Mouse (Mus musculus) heart, embryonic 10.5 days (tissue): ENCODE measurements around the gene Sh3d19. TPM values are rescaled to one million over a fixed set of nuclear protein-coding genes. Genes with fewer than 3 reads are reported as not detected.

Source experiments
- DNase-seq: peaks from one replicate; pipeline ENCODE4 v3.0.0-alpha.2; 2017; ENCODE audit warnings: low spot score
- H3K27ac ChIP-seq: fragments of 300-500 bp; sonication (generic); 2 replicates; pipeline ENCODE4 v1.5.1; 2016; ENCODE audit warnings: mild to moderate bottlenecking
- H3K27me3 ChIP-seq: fragments of 300-500 bp; sonication (generic); 2 replicates; pipeline ENCODE4 v1.6.1; 2016; ENCODE audit warnings: mild to moderate bottlenecking; ENCODE audit not compliant: poor library complexity, insufficient read depth, severe bottlenecking
- H3K36me3 ChIP-seq: fragments of 300-500 bp; sonication (generic); 2 replicates; pipeline ENCODE4 v1.6.1; 2016; ENCODE audit warnings: mild to moderate bottlenecking, moderate library complexity
- H3K4me1 ChIP-seq: fragments of 300-500 bp; sonication (generic); 2 replicates; pipeline ENCODE4 v1.6.1; 2016; ENCODE audit warnings: mild to moderate bottlenecking
- H3K4me3 ChIP-seq: fragments of 300-500 bp; sonication (generic); 2 replicates; pipeline ENCODE4 v1.5.1; 2016; ENCODE audit warnings: mild to moderate bottlenecking, moderate library complexity
- H3K9me3 ChIP-seq: fragments of 300-500 bp; sonication (generic); 2 replicates; pipeline ENCODE4 v1.6.1; 2016; ENCODE audit warnings: mild to moderate bottlenecking, moderate library complexity
- WGBS: fragments of 180-500 bp; shearing (Covaris S2); methylation state at CpG from one replicate; pipeline ENCODE4 v1.1.7; 2016; 5-methylcytosine and 5-hydroxymethylcytosine counted together
- polyA plus RNA-seq: library from polyadenylated mRNA; unstranded; fragments of >200 nt; fragmentation: Nextera tagmentation; extraction: Ambion mirVana; gene quantifications from 2 replicates; pipeline ENCODE4 v1.2.1, GENCODE M21; 2016

The Sh3d19 gene
- polyA plus RNA-seq, 1 experiment from 2014 or later = 17.7 TPM

- Histone ChIP-seq H3K9me3 (no peaks in the 10 kb centered on the region), H3K27ac (peak overlapping the region; percentile 67)
Measured at GRCm38 (mm10) chr3:86110077-86110476, 139.2 kb downstream of the Sh3d19 start.

GRCm38 (mm10) chr3:86112766-86113165 is 141.9 kb downstream of the Sh3d19 start:
- Histone ChIP-seq H3K4me1 (0 out of 2 replicates have a peak, but pooled peaks cover 3% of the 10 kb centered on the region), H3K27ac (no peak overlapping the region), H3K4me3 (no peak overlapping the region), H3K9me3 (no peaks in the 10 kb centered on the region), H3K27me3 (no peaks in the 10 kb centered on the region), H3K36me3 (peaks cover 20% of the 10 kb centered on the region)
- no peak for DNase-seq
- WGBS = 85% methylated on average over 7 of the region's 7 CpGs

More at GRCm38 (mm10) chr3:86110077-86110476, 139.2 kb downstream of the Sh3d19 start:
- WGBS = 19% methylated on average over 10 of the region's 10 CpGs
- 0 out of 2 replicates have a peak, but pooled peaks cover 6% of the 10 kb centered on the region for H3K36me3 ChIP-seq
- peak overlapping the region; percentile 27; the same call in 1 of the 2 replicates for H3K4me3 ChIP-seq
- peak; percentile 90 for DNase-seq
- 0 out of 2 replicates have a peak, but pooled peaks cover 3% of the 10 kb centered on the region for H3K4me1 ChIP-seq
- H3K27me3 ChIP-seq = no peaks in the 10 kb centered on the region

- Histone ChIP-seq H3K27me3 (no peaks in the 10 kb centered on the region), H3K9me3 (no peaks in the 10 kb centered on the region), H3K27ac (no peak overlapping the region), H3K36me3 (peaks cover 20% of the 10 kb centered on the region), H3K4me1 (0 out of 2 replicates have a peak, but pooled peaks cover 7% of the 10 kb centered on the region), H3K4me3 (no peak overlapping the region)
- 65% methylated on average over 12 of the region's 12 CpGs for WGBS
- no peak for DNase-seq
Measured at GRCm38 (mm10) chr3:86114659-86115338, 143.9 kb downstream of the Sh3d19 start.

GRCm38 (mm10) chr3:86116951-86117350 is 146.0 kb downstream of the Sh3d19 start:
- DNase-seq = no peak
- WGBS = 80% methylated on average over 4 of the region's 4 CpGs
- H3K27me3 ChIP-seq = no peaks in the 10 kb centered on the region
- H3K4me3 ChIP-seq = no peak overlapping the region
- H3K27ac ChIP-seq = no peak overlapping the region
- peaks cover 30% of the 10 kb centered on the region for H3K36me3 ChIP-seq
- 0 out of 2 replicates have a peak, but pooled peaks cover 4% of the 10 kb centered on the region for H3K4me1 ChIP-seq
- H3K9me3 ChIP-seq = no peaks in the 10 kb centered on the region

GRCm38 (mm10) chr3:86119237-86119932 is 148.5 kb downstream of the Sh3d19 start:
- no peak overlapping the region for H3K27ac ChIP-seq
- no peaks in the 10 kb centered on the region for H3K9me3 ChIP-seq
- H3K27me3 ChIP-seq = no peaks in the 10 kb centered on the region
- 0 out of 2 replicates have a peak, but pooled peaks cover 9% of the 10 kb centered on the region for H3K4me1 ChIP-seq
- no peak for DNase-seq
- 64% methylated on average over 16 of the region's 16 CpGs for WGBS
- H3K4me3 ChIP-seq = no peak overlapping the region
- H3K36me3 ChIP-seq = peaks cover 33% of the 10 kb centered on the region

GRCm38 (mm10) chr3:86122156-86122555 is 151.2 kb downstream of the Sh3d19 start:
- Histone ChIP-seq H3K9me3 (no peaks in the 10 kb centered on the region), H3K27ac (no peak overlapping the region), H3K27me3 (no peaks in the 10 kb centered on the region), H3K36me3 (peaks cover 19% of the 10 kb centered on the region), H3K4me1 (0 out of 2 replicates have a peak, but pooled peaks cover 9% of the 10 kb centered on the region), H3K4me3 (no peak overlapping the region)
- DNase-seq = no peak

GRCm38 (mm10) chr3:86123251-86123746 is 152.4 kb downstream of the Sh3d19 start:
- H3K36me3 ChIP-seq = peaks cover 22% of the 10 kb centered on the region
- WGBS = 70% methylated on average over 8 of the region's 8 CpGs

GRCm38 (mm10) chr3:86129757-86130156 is 158.8 kb downstream of the Sh3d19 start:
- 14% methylated on average over 6 of the region's 6 CpGs for WGBS

More at GRCm38 (mm10) chr3:86123251-86123746, 152.4 kb downstream of the Sh3d19 start:
- H3K27me3 ChIP-seq = no peaks in the 10 kb centered on the region
- H3K27ac ChIP-seq = no peak overlapping the region
- 0 out of 2 replicates have a peak, but pooled peaks cover 9% of the 10 kb centered on the region for H3K4me1 ChIP-seq
- H3K9me3 ChIP-seq = no peaks in the 10 kb centered on the region
- no peak overlapping the region for H3K4me3 ChIP-seq
- no peak for DNase-seq

GRCm38 (mm10) chr3:86134939-86135638 is 164.2 kb downstream of the Sh3d19 start:
- WGBS = 90% methylated on average over 6 of the region's 6 CpGs
- Histone ChIP-seq H3K4me1 (no peaks in the 10 kb centered on the region), H3K27me3 (no peaks in the 10 kb centered on the region), H3K27ac (no peak overlapping the region), H3K9me3 (no peaks in the 10 kb centered on the region), H3K36me3 (peaks cover 54% of the 10 kb centered on the region), H3K4me3 (no peak overlapping the region)
- DNase-seq = no peak

More at GRCm38 (mm10) chr3:86129757-86130156, 158.8 kb downstream of the Sh3d19 start:
- H3K36me3 ChIP-seq = peaks cover 6% of the 10 kb centered on the region; the same call in 1 of the 2 replicates
- no peak overlapping the region for H3K27ac ChIP-seq
- H3K27me3 ChIP-seq = no peaks in the 10 kb centered on the region
- H3K9me3 ChIP-seq = no peaks in the 10 kb centered on the region
- no peak for DNase-seq
- H3K4me3 ChIP-seq = no peak overlapping the region
- no peaks in the 10 kb centered on the region for H3K4me1 ChIP-seq

GRCm38 (mm10) chr3:86135886-86136563 is 165.1 kb downstream of the Sh3d19 start:
- Histone ChIP-seq H3K4me3 (no peak overlapping the region), H3K27ac (no peak overlapping the region), H3K27me3 (no peaks in the 10 kb centered on the region), H3K36me3 (peaks cover 63% of the 10 kb centered on the region), H3K4me1 (peaks cover 4% of the 10 kb centered on the region), H3K9me3 (no peaks in the 10 kb centered on the region)
- DNase-seq = no peak
- WGBS = 81% methylated on average over 6 of the region's 6 CpGs

GRCm38 (mm10) chr3:86136936-86137574 is 166.1 kb downstream of the Sh3d19 start:
- Histone ChIP-seq H3K27me3 (no peaks in the 10 kb centered on the region), H3K4me3 (no peak overlapping the region), H3K36me3 (peaks cover 67% of the 10 kb centered on the region), H3K4me1 (peaks cover 7% of the 10 kb centered on the region), H3K27ac (no peak overlapping the region), H3K9me3 (no peaks in the 10 kb centered on the region)
- WGBS = 89% methylated on average over 6 of the region's 6 CpGs
- no peak for DNase-seq

GRCm38 (mm10) chr3:86139660-86140059 is 168.8 kb downstream of the Sh3d19 start:
- Histone ChIP-seq H3K4me3 (no peak overlapping the region), H3K36me3 (peaks cover 67% of the 10 kb centered on the region), H3K27me3 (no peaks in the 10 kb centered on the region), H3K4me1 (peaks cover 10% of the 10 kb centered on the region), H3K27ac (no peak overlapping the region), H3K9me3 (no peaks in the 10 kb centered on the region)
- DNase-seq = no peak
- WGBS = 87% methylated on average over 4 of the region's 4 CpGs
